Mouse (Mus musculus) neutrophil, adult 59 days (primary cell): ENCODE results near the gene Entpd5. TPM values are rescaled to one million over a fixed set of nuclear protein-coding genes. Genes with fewer than 3 reads are reported as not detected.

Source experiments
- total RNA-seq, 2 experiments: library from RNA; stranded (reverse); gene quantifications; 1 replicate in 1 of 2; 2 replicates in 1 of 2; pipeline ENCODE4 v1.2.4; 2023

Gene Entpd5
- total RNA-seq: 10 to 100 TPM; 17.0 to 19.4 TPM

DNA sequence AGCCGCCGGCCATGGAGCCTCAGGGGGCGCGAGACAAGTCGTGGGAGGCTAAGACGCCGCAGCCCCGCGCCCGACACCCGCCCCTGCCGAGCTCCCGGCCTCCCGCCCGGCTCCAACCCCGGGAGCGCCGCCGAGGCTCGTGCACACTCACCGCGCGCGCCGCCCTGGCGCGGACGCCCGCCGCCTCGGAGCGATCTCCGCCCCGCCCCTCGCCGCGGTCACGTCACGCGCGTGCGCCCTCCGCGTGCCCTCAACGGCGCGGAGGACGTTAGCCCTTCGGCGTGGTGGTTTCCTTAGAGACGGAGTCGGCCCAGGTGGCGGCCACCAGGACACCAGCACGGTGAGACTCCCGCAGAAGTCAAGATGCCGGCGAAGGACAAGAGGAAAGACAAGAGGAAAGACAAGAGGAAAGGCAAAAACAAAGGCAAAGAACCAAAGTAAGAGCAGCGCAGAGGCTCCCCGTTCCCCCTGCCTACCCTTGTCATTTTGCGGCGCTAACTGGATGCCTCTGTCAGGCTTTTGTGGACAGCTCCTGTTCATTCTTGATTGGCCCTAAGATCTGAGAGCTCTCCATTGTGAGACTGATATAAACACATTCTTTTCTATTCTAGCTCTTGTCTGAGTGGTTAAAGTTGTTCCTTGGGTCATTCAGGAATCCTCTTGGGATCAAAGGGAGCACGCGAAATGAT, at the start of gene Entpd5, which contains the start of gene Bbof1:
Gene Entpd5 (minus strand): TSS at position 211 of the 689 bp plus-strand sequence.
Gene Bbof1 (plus strand): TSS at position 253 of the 689 bp plus-strand sequence.

DNA sequence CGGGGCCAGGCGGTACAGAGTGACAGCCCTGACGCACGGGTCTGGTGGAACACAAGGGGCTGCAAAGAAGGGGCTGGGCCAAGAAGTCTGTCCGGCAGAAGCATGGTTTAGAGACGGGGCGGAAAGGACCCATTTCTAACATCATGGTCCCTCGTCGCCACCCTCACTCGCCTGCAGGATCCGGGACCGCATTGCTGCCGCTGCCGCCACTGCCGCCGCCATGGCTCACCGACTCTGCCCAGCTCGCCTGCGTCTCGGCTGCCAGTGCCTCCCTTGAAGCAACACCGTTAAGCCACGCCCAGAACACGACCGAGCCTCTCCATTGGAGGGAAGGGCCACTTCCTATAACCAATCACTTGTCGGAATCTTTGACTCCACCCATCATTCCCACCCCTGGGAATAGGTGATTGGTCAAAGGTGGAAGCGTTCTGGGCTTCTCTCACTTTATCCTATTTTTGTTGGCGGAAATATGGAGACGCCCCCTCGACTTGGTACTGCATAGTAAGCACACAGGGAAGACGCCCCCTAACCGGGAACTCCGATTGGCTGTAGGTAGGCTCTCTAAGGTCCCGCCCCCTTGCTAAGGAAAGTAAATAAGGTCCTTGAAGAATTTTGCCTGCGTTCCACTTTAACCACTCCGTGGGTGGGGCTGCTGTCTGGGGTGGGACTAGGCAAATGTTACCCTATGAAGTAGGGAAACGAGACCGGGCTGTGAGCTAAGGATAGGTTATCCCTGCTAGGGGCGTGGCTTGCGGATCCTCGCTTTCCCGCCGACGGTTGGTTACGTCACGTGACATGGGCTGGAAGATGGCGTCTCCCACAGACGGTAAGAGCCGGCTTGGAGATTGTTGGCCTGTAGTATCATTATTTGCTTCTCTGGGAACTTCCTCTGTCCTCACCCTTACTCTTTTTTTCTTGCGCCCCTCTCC, 42.2 kb upstream of the Entpd5 start, which contains the start of the genes Aldh6a1 and Lin52:
Gene Aldh6a1 (minus strand): TSS at position 287 of the 929 bp plus-strand sequence.
Gene Lin52 (plus strand): TSS at position 705 of the 929 bp plus-strand sequence.

DNA sequence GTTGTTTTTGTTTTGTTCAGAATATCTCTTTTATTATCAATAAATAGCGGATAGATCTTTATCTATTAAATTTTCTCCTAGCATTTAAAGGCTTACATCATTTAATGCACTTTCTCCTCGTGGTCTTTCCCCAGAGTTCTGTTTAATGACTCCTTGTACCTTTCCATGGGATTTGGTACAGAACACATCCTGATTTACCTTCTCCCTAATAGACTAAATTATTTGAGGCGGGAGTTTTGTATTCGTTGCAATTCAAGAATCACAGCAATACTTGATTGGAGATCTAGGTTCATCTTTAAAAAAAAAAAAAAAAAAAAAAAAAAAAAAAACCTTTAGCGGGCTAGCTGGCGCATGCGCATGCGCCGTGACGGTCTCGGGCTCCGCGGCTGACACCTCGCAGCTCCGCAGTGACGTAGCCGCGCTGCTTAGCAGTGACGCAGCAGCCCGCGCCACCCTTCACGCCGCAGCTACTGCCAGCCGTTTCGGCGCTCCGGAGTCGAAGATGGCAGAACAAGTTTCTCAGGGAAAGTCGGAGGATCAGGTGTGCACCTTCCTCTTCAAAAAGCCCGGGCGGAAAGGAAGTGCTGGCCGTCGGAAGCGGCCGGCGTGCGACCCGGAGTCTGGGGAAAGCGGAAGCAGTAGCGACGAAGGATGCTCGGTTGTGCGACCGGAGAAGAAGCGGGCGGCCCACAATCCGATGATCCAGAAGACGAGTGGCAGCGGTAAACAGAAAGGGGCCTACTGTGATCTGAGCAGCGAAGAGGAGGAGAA, 8.2 kb upstream of the Entpd5 start, which contains the start of gene Rnf113a2:
Gene Rnf113a2 (plus strand): TSS at position 363 of the 771 bp plus-strand sequence.

DNA sequence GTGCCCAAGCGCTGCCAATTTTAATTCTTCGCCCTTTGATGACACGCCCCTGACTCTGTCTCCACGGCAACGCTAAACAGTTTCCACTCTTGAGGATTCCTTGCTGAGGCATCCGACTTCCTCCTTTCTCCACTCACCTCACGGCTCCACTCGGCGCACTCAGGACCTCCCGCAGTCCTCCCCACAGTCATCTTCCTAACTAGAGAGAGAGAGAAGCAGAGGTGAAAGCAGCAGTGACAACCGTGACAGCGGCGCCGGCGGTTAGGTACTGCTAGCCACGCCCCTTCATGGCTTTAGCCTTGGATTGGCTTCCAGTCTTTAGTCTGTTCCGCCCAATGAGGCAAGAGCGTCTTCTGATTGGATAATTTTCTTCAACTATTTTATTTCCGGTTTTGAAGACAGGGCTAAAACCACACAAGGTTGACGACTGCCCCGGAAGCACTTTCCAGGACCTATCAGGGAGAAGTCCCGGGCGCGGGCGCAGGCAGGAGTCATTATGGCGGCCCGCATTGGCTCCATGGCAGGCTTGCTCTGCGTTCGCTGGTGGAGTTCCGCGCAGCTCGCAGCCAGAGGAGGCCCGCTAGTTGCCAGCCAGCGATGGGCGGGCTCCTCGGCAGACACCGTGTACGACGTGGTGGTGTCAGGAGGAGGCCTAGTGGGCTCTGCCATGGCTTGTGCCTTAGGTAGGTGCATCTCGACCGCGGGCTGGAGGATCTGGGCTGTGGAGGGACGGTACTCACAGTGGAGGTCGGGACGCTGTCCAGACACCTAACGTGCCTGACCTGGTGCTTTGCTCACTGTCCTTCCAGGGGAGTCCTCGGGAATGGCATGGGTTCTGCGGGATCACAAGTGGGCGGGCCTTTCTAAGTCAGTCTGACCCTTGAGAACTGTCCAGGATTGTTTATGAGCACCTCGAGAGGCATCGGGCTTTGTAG, 47.0 kb downstream of the Entpd5 start, which contains the start of the genes Coq6 and Fam161b:
Gene Coq6 (plus strand): TSS at position 103 of the 935 bp plus-strand sequence.
Gene Fam161b (minus strand): TSS at position 279 of the 935 bp plus-strand sequence.

Other genes with a start within 250 kb of the Entpd5 start
- gene Elmsan1, start 190.1 kb downstream of the Entpd5 start, total RNA-seq: 10 to 100 TPM; 79.2 to 80.5 TPM
- gene Ptgr2, start 123.8 kb downstream of the Entpd5 start, total RNA-seq: 10 to 100 TPM; 12.9 to 17.2 TPM
- gene Zfp410, start 92.2 kb downstream of the Entpd5 start, total RNA-seq: 10 to 100 TPM; 30.0 to 30.4 TPM
- gene Coq6, start 47.4 kb downstream of the Entpd5 start, total RNA-seq: 10 to 100 TPM; 10.4 to 12.7 TPM
- under 1 TPM; 0.38 to 0.40 TPM for gene Fam161b, start 47.2 kb downstream of the Entpd5 start, total RNA-seq
- 1 to 10 TPM in 1 of 2 experiments, under 1 TPM in 1; 0.47 to 1.1 TPM for gene Bbof1, start within 50 bp of the Entpd5 start, total RNA-seq
- gene Rnf113a2, start 8.2 kb upstream of the Entpd5 start, total RNA-seq: 10 to 100 TPM; 21.0 to 27.4 TPM
- 1 to 10 TPM; 3.8 to 4.9 TPM for gene Aldh6a1, start 42.0 kb upstream of the Entpd5 start, total RNA-seq
- 10 to 100 TPM in 1 of 2 experiments, 1 to 10 TPM in 1; 5.6 to 12.1 TPM for gene Lin52, start 42.4 kb upstream of the Entpd5 start, total RNA-seq
- gene Vsx2, start 160.7 kb upstream of the Entpd5 start, total RNA-seq: not detected
- gene Abcd4, start 208.4 kb upstream of the Entpd5 start, total RNA-seq: 1 to 10 TPM; 7.2 to 7.8 TPM
- gene Vrtn, start 232.0 kb upstream of the Entpd5 start, total RNA-seq: not detected